Mouse (Mus musculus): ENCODE results near the gene Sema3a.

Gene Sema3a

GRCm38 (mm10) chr5:13125241-13125692 lies at the start of gene Sema3a:
Gene Sema3a, plus strand, starts transcription at chr5:13125414.
- no peak for DNase-seq (ENCODE audit: low spot score)

- no peak for DNase-seq (ENCODE audit: low spot score)
Measured at GRCm38 (mm10) chr5:13084777-13085439, 40.3 kb upstream of the Sema3a start.

GRCm38 (mm10) chr5:13090431-13090830 lies 34.8 kb upstream of the Sema3a start:
- no peak for DNase-seq (ENCODE audit: low spot score)

- DNase-seq (ENCODE audit: low spot score): no peak
Measured at GRCm38 (mm10) chr5:13109522-13109921, 15.7 kb upstream of the Sema3a start.

- no peak for DNase-seq (ENCODE audit: low spot score)
Measured at GRCm38 (mm10) chr5:13117236-13117635, 8.0 kb upstream of the Sema3a start.

- no peak for DNase-seq (ENCODE audit: low spot score)
Measured at GRCm38 (mm10) chr5:13125757-13126156, 543 bp downstream of the Sema3a start.

- no peak for DNase-seq (ENCODE audit: low spot score)
Measured at GRCm38 (mm10) chr5:13126196-13126595, 982 bp downstream of the Sema3a start.

- no peak for DNase-seq (ENCODE audit: low spot score)
Measured at GRCm38 (mm10) chr5:13127121-13127520, 1.9 kb downstream of the Sema3a start.

GRCm38 (mm10) chr5:13144733-13145457 lies 19.7 kb downstream of the Sema3a start:
- no peak for DNase-seq (ENCODE audit: low spot score)

GRCm38 (mm10) chr5:13149909-13150308 lies 24.7 kb downstream of the Sema3a start:
- no peak for DNase-seq (ENCODE audit: low spot score)

- DNase-seq (ENCODE audit: low spot score): no peak
Measured at GRCm38 (mm10) chr5:13151002-13151401, 25.8 kb downstream of the Sema3a start.

GRCm38 (mm10) chr5:13157761-13158612 lies 32.8 kb downstream of the Sema3a start:
- no peak for DNase-seq (ENCODE audit: low spot score)

GRCm38 (mm10) chr5:13182186-13182585 lies 57.0 kb downstream of the Sema3a start:
- DNase-seq (ENCODE audit: low spot score): no peak

GRCm38 (mm10) chr5:13197886-13198285 lies 72.7 kb downstream of the Sema3a start:
- DNase-seq (ENCODE audit: low spot score): no peak

- DNase-seq (ENCODE audit: low spot score): no peak
Measured at GRCm38 (mm10) chr5:13199709-13200108, 74.5 kb downstream of the Sema3a start.

- DNase-seq (ENCODE audit: low spot score): no peak
Measured at GRCm38 (mm10) chr5:13255353-13255752, 130.1 kb downstream of the Sema3a start.

GRCm38 (mm10) chr5:13256321-13256720 lies 131.1 kb downstream of the Sema3a start:
- no peak for DNase-seq (ENCODE audit: low spot score)

- peak; percentile 14 for DNase-seq (ENCODE audit: low spot score)
Measured at GRCm38 (mm10) chr5:13263087-13263486, 137.9 kb downstream of the Sema3a start.

GRCm38 (mm10) chr5:13263539-13263938 lies 138.3 kb downstream of the Sema3a start:
- no peak for DNase-seq (ENCODE audit: low spot score)

GRCm38 (mm10) chr5:13312667-13313066 lies 187.5 kb downstream of the Sema3a start:
- DNase-seq (ENCODE audit: low spot score): no peak

GRCm38 (mm10) chr5:13313977-13314376 lies 188.8 kb downstream of the Sema3a start:
- DNase-seq (ENCODE audit: low spot score): no peak

GRCm38 (mm10) chr5:13318728-13319429 lies 193.7 kb downstream of the Sema3a start:
- no peak for DNase-seq (ENCODE audit: low spot score)

Data from left cerebral cortex, adult 11 months (tissue).